Mouse (Mus musculus) kidney, adult 2 months (tissue): Measurements from ENCODE around the gene Spock1. TPM values are rescaled to one million over a fixed set of nuclear protein-coding genes. Genes with fewer than 3 reads are reported as not detected.

Source experiments
- DNase-seq: peaks from one replicate; pipeline ENCODE4 v3.0.0; 2021
- H3K27ac ChIP-seq: fragments of 200-500 bp; 2 replicates; pipeline ENCODE4 v1.5.1; 2012; ENCODE audit warnings: low read depth, low read length, control low read depth, inconsistent platforms; ENCODE audit not compliant: insufficient read depth
- H3K27me3 ChIP-seq: fragments of 200-500 bp; replicated peaks from 2 replicates; pipeline ENCODE4 v1.6.1; 2012; ENCODE audit warnings: mild to moderate bottlenecking, moderate library complexity, low read length, inconsistent platforms; ENCODE audit not compliant: control insufficient read depth, insufficient read depth
- H3K36me3 ChIP-seq: fragments of 200-500 bp; 2 replicates; pipeline ENCODE4 v1.6.1; 2012; ENCODE audit warnings: mild to moderate bottlenecking, moderate library complexity, low read length, inconsistent platforms; ENCODE audit not compliant: control insufficient read depth, insufficient read depth
- H3K4me1 ChIP-seq: fragments of 200-500 bp; 2 replicates; pipeline ENCODE4 v1.6.1; 2011; ENCODE audit warnings: low read length; ENCODE audit not compliant: control insufficient read depth, insufficient read depth
- H3K4me3 ChIP-seq: fragments of 200-500 bp; 2 replicates; pipeline ENCODE4 v1.5.1; 2011; ENCODE audit warnings: mild to moderate bottlenecking, low read depth, low read length, control low read depth; ENCODE audit not compliant: insufficient read depth
- CTCF ChIP-seq: fragments of 200-500 bp; conservative IDR thresholded peaks from 2 replicates; pipeline ENCODE4 v1.5.1; 2011; ENCODE audit warnings: low read depth, mild to moderate bottlenecking, control low read depth, low read length, moderate library complexity, mixed read lengths; ENCODE audit not compliant: insufficient read depth, insufficient read length
- POLR2A ChIP-seq: fragments of 200-500 bp; IDR thresholded peaks from one replicate; pipeline ENCODE4 v1.6.1; 2011; ENCODE audit warnings: low read depth, low read length, control low read depth
- WGBS: fragments of 180-500 bp; shearing (Covaris S2); methylation state at CpG from one replicate; pipeline ENCODE4 v1.1.7; 2018; 5-methylcytosine and 5-hydroxymethylcytosine counted together
- polyA plus RNA-seq: library from polyadenylated mRNA; depleted of rRNA; stranded (reverse); fragments of >200 nt; gene quantifications from 2 replicates; pipeline ENCODE4 v1.2.3, GENCODE M21; 2012

Gene Spock1
- polyA plus RNA-seq, 1 experiment, result 0.19 TPM

GRCm38 (mm10) chr13:57786278-57786677 is 121.9 kb downstream of the Spock1 start:
- TF ChIP-seq CTCF (no peak), POLR2A (no peak)
- H3K27me3 ChIP-seq, result no peaks in the 10 kb centered on the region

GRCm38 (mm10) chr13:57782975-57783374 is 125.2 kb downstream of the Spock1 start:
- H3K4me1 ChIP-seq, result no peaks in the 10 kb centered on the region
- TF ChIP-seq CTCF, result no peak
- TF ChIP-seq POLR2A, result no peak
- H3K36me3 ChIP-seq, result no peaks in the 10 kb centered on the region
- DNase-seq, result no peak
- no peak overlapping the region for H3K27ac ChIP-seq
- no peak overlapping the region for H3K4me3 ChIP-seq
- no peaks in the 10 kb centered on the region for H3K27me3 ChIP-seq
- 36% methylated on average over 12 of the region's 12 CpGs for WGBS

More at GRCm38 (mm10) chr13:57786278-57786677, 121.9 kb downstream of the Spock1 start:
- Histone ChIP-seq H3K27ac (no peak overlapping the region), H3K4me3 (no peak overlapping the region), H3K36me3 (no peaks in the 10 kb centered on the region), H3K4me1 (no peaks in the 10 kb centered on the region)
- DNase-seq, result no peak
- WGBS, result 76% methylated on average over 8 of the region's 8 CpGs

- no peak for DNase-seq
- no peak overlapping the region for H3K4me3 ChIP-seq
- WGBS, result 87% methylated on average over 6 of the region's 6 CpGs
- H3K4me1 ChIP-seq, result no peaks in the 10 kb centered on the region
- H3K27me3 ChIP-seq, result no peaks in the 10 kb centered on the region
- H3K27ac ChIP-seq, result no peak overlapping the region
- no peak for TF ChIP-seq CTCF
- no peaks in the 10 kb centered on the region for H3K36me3 ChIP-seq
Observed at GRCm38 (mm10) chr13:57782107-57782561, 126.0 kb downstream of the Spock1 start.

GRCm38 (mm10) chr13:57779146-57779545 is 129.0 kb downstream of the Spock1 start:
- no peak for DNase-seq
- no peaks in the 10 kb centered on the region for H3K36me3 ChIP-seq
- WGBS, result 81% methylated on average over 4 of the region's 4 CpGs
- H3K4me3 ChIP-seq, result no peak overlapping the region
- no peak overlapping the region for H3K27ac ChIP-seq
- H3K4me1 ChIP-seq, result no peaks in the 10 kb centered on the region
- no peak for TF ChIP-seq CTCF
- TF ChIP-seq POLR2A, result no peak
- no peaks in the 10 kb centered on the region for H3K27me3 ChIP-seq

- 77% methylated on average over 3 of the region's 3 CpGs for WGBS
- Histone ChIP-seq H3K36me3 (no peaks in the 10 kb centered on the region), H3K4me3 (no peak overlapping the region), H3K27ac (no peak overlapping the region), H3K4me1 (no peaks in the 10 kb centered on the region), H3K27me3 (no peaks in the 10 kb centered on the region)
- no peak for DNase-seq
- TF ChIP-seq POLR2A (no peak), CTCF (no peak)
Observed at GRCm38 (mm10) chr13:57778524-57778923, 129.6 kb downstream of the Spock1 start.

- WGBS, result 77% methylated on average over 6 of the region's 6 CpGs
- no peak overlapping the region for H3K4me3 ChIP-seq
- H3K27ac ChIP-seq, result no peak overlapping the region
- H3K27me3 ChIP-seq, result no peaks in the 10 kb centered on the region
- no peaks in the 10 kb centered on the region for H3K36me3 ChIP-seq
- no peak for TF ChIP-seq POLR2A
- no peak for TF ChIP-seq CTCF
- H3K4me1 ChIP-seq, result no peaks in the 10 kb centered on the region
- DNase-seq, result no peak
Observed at GRCm38 (mm10) chr13:57771998-57772397, 136.1 kb downstream of the Spock1 start.

GRCm38 (mm10) chr13:57766721-57767120 is 141.4 kb downstream of the Spock1 start:
- H3K36me3 ChIP-seq, result no peaks in the 10 kb centered on the region
- H3K4me3 ChIP-seq, result no peak overlapping the region
- WGBS, result 58% methylated on average over 3 of the region's 3 CpGs
- no peak overlapping the region for H3K27ac ChIP-seq
- H3K4me1 ChIP-seq, result no peaks in the 10 kb centered on the region
- TF ChIP-seq POLR2A (no peak), CTCF (peak; percentile 51)
- peak; percentile 7 for DNase-seq
- H3K27me3 ChIP-seq, result no peaks in the 10 kb centered on the region

GRCm38 (mm10) chr13:57761122-57761521 is 147.0 kb downstream of the Spock1 start:
- Histone ChIP-seq H3K4me3 (no peak overlapping the region), H3K27me3 (no peaks in the 10 kb centered on the region), H3K4me1 (no peaks in the 10 kb centered on the region), H3K36me3 (no peaks in the 10 kb centered on the region), H3K27ac (no peak overlapping the region)
- 85% methylated on average over 5 of the region's 5 CpGs for WGBS
- DNase-seq, result no peak
- no peak for TF ChIP-seq POLR2A
- TF ChIP-seq CTCF, result no peak
